Mouse (Mus musculus) E14TG2a.4 (cell line): ENCODE data around the gene Tmem136.

ENCODE experiments used
- CTCF ChIP-seq: conservative IDR thresholded peaks from 2 replicates; pipeline ENCODE4 v1.5.1; 2014; ENCODE audit warnings: low read length
- POU5F1 ChIP-seq: IDR thresholded peaks from 2 replicates; pipeline ENCODE4 v1.6.1; 2014; ENCODE audit warnings: low read length, borderline replicate concordance

- TF ChIP-seq CTCF = no peak
- no peak for TF ChIP-seq POU5F1
Measured at GRCm38 (mm10) chr9:43133525-43133924, 17.2 kb upstream of the Tmem136 start.
